Mouse (Mus musculus): ENCODE data around the gene Suz12. TPM values are rescaled to one million over a fixed set of nuclear protein-coding genes. Genes with fewer than 3 reads are reported as not detected.
"Not testable (repeated sequence)": the region's sequence is repeated elsewhere in the genome, so short reads cannot be mapped to it uniquely, and the experiment has no call there.

The Suz12 gene
- polyA plus RNA-seq, 1 experiment from 2014 or later: 21.3 TPM

DNA sequence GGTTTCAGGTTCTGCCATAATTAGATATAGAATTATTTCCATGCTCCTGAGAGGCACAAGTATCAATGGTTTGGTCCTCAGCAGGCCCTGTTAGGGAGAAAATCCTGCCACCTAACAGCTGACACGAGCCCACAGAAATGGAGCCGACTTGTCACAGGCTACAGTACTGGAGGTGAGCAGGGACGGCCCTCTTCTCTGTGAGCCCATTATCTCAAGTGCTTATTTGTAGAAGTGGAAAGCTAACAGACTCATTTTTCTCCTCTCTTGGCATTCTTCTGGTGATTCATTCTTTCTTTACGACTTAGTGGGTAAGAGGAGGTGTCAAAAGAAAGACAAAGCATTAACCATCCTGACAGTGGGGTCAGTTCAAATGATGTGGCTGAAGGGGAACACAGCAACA, 61.8 kb downstream of the Suz12 start:
- ATAC-seq (ENCODE audit: insufficient read depth, low FRiP score, low TSS enrichment) (no peak), DNase-seq (ENCODE audit: low spot score) (no peak)
- no peak overlapping the region for H3K4me3 ChIP-seq (ENCODE audit: low read depth, low read length)
- H3K4me2 ChIP-seq (ENCODE audit: low read depth): no peak overlapping the region
- WGBS: 73% methylated on average over 4 of the region's 4 CpGs
- no peak overlapping the region for H3K27ac ChIP-seq (ENCODE audit: low read depth, low read length)
- no peak overlapping the region for H3K9ac ChIP-seq (ENCODE audit: low read length)
- no peaks in the 10 kb centered on the region for H3K9me3 ChIP-seq (ENCODE audit: control insufficient read depth, low read length)
- no peaks in the 10 kb centered on the region for H3K27me3 ChIP-seq (ENCODE audit: control insufficient read depth, insufficient read depth, low read length)
- peaks cover 2% of the 10 kb centered on the region for H3K36me3 ChIP-seq (ENCODE audit: control insufficient read depth, insufficient read depth, low read length)
- H3K4me1 ChIP-seq (ENCODE audit: control insufficient read depth, insufficient read depth, low read length): no peaks in the 10 kb centered on the region

DNA sequence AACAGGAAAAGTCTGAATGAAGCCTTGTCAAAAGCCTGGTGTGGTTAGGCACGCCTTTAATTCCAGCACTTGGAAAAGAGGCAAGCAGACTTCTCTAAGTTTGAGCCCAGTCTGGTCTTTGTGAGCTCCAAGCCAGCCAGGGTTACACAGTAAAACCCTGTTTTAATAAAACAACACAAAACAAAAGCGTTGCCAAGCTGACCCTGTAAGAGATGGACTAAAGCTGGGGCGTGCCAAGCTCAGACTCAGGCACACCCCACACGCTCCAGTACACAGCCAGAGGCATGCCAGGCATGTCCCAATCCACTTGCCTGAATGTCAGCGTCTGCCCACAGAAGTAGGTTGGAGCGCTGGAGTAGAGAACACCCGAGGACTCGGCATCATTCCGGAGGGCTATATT, 63.2 kb downstream of the Suz12 start:
- no peaks in the 10 kb centered on the region for H3K27me3 ChIP-seq (ENCODE audit: control insufficient read depth, insufficient read depth, low read length)
- no peak for DNase-seq (ENCODE audit: low spot score)
- 93% methylated on average over 9 of the region's 9 CpGs for WGBS
- no peaks in the 10 kb centered on the region for H3K4me1 ChIP-seq (ENCODE audit: control insufficient read depth, insufficient read depth, low read length)
- H3K9me3 ChIP-seq (ENCODE audit: control insufficient read depth, low read length): no peaks in the 10 kb centered on the region
- no peak overlapping the region for H3K27ac ChIP-seq (ENCODE audit: low read depth, low read length)
- no peak for ATAC-seq (ENCODE audit: insufficient read depth, low FRiP score, low TSS enrichment)
- H3K4me2 ChIP-seq (ENCODE audit: low read depth): no peak overlapping the region
- peaks cover 2% of the 10 kb centered on the region for H3K36me3 ChIP-seq (ENCODE audit: control insufficient read depth, insufficient read depth, low read length)
- no peak overlapping the region for H3K9ac ChIP-seq (ENCODE audit: low read length)
- H3K4me3 ChIP-seq (ENCODE audit: low read depth, low read length): no peak overlapping the region

DNA sequence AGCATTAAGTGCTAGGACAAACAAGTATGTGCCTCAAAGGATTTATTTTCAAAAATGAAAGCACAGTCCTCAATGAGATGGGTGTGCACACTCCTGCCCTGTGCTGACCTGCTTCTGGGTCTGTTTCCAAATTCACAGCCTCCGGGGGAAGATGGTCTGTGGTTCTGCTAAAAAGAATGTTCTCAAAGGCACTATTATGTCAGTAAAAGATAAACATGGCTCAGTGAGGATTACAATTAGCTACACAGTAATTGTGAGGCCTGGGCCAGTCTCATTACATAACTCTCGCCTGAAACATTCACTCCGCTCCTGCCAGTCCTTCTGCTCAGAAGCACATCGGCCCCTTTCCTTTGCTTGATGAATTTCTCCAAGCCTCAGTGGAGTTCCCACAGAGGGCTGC, 69.3 kb downstream of the Suz12 start:
- no peak for ATAC-seq (ENCODE audit: insufficient read depth, low FRiP score, low TSS enrichment)
- Histone ChIP-seq H3K4me1 (ENCODE audit: control insufficient read depth, insufficient read depth, low read length) (no peaks in the 10 kb centered on the region), H3K9ac (ENCODE audit: low read length) (no peak overlapping the region), H3K36me3 (ENCODE audit: control insufficient read depth, insufficient read depth, low read length) (peaks cover 2% of the 10 kb centered on the region), H3K27ac (ENCODE audit: low read depth, low read length) (no peak overlapping the region), H3K9me3 (ENCODE audit: control insufficient read depth, low read length) (no peaks in the 10 kb centered on the region), H3K4me2 (ENCODE audit: low read depth) (no peak overlapping the region), H3K27me3 (ENCODE audit: control insufficient read depth, insufficient read depth, low read length) (no peaks in the 10 kb centered on the region), H3K4me3 (ENCODE audit: low read depth, low read length) (no peak overlapping the region)
- WGBS: 78% methylated on average over 4 of the region's 4 CpGs
- no peak for DNase-seq (ENCODE audit: low spot score)

DNA sequence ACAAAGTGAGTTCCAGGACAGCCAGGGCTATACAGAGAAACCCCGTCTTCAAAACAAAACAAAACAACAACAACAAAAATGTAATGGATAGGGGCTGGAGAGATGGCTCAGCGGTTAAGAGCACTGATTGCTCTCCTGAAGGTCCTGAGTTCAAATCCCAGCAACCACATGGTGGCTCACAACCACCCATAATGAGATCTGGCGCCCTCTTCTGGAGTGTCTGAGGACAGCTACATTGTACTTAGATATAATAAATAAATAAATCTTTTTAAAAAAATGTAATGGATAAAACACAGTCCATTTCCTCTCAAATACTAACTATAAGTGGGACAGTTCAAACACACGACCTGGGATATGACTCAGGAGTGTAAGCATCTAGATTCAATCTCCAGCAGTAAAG, 73.5 kb downstream of the Suz12 start:
- ATAC-seq (ENCODE audit: insufficient read depth, low FRiP score, low TSS enrichment); H3K4me1 ChIP-seq (ENCODE audit: control insufficient read depth, insufficient read depth, low read length); H3K4me3 ChIP-seq (ENCODE audit: low read depth, low read length); H3K36me3 ChIP-seq (ENCODE audit: control insufficient read depth, insufficient read depth, low read length); DNase-seq (ENCODE audit: low spot score); H3K9me3 ChIP-seq (ENCODE audit: control insufficient read depth, low read length); H3K27ac ChIP-seq (ENCODE audit: low read depth, low read length); H3K9ac ChIP-seq (ENCODE audit: low read length); H3K4me2 ChIP-seq (ENCODE audit: low read depth); H3K27me3 ChIP-seq (ENCODE audit: control insufficient read depth, insufficient read depth, low read length): not testable (repeated sequence)
- 87% methylated on average over 4 of the region's 4 CpGs for WGBS

DNA sequence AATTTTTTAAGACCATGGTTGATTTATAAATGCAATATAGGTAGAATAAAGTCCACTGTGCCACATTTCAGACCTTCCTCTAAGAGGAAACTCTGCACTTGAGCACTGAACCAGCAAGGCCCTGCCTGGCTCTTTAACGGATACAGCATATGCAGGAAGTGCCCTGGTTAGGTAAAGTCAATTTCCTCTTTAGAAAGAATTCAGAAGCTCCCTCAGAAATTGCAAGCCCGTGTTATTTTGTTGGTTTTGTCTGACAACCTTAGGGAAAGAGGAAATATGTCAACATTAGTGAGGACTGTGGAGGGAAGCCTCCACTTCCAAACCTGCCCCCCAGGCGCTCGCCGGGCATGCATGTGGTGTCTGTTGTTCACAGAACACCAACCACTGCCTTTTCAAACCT, 74.7 kb downstream of the Suz12 start:
- 86% methylated on average over 5 of the region's 5 CpGs for WGBS
- no peak overlapping the region for H3K9ac ChIP-seq (ENCODE audit: low read length)
- no peaks in the 10 kb centered on the region for H3K4me1 ChIP-seq (ENCODE audit: control insufficient read depth, insufficient read depth, low read length)
- no peak overlapping the region for H3K4me2 ChIP-seq (ENCODE audit: low read depth)
- H3K4me3 ChIP-seq (ENCODE audit: low read depth, low read length): no peak overlapping the region
- H3K9me3 ChIP-seq (ENCODE audit: control insufficient read depth, low read length): no peaks in the 10 kb centered on the region
- H3K27ac ChIP-seq (ENCODE audit: low read depth, low read length): no peak overlapping the region
- H3K36me3 ChIP-seq (ENCODE audit: control insufficient read depth, insufficient read depth, low read length): no peaks in the 10 kb centered on the region
- H3K27me3 ChIP-seq (ENCODE audit: control insufficient read depth, insufficient read depth, low read length): no peaks in the 10 kb centered on the region
- ATAC-seq (ENCODE audit: insufficient read depth, low FRiP score, low TSS enrichment) (no peak), DNase-seq (ENCODE audit: low spot score) (no peak)

DNA sequence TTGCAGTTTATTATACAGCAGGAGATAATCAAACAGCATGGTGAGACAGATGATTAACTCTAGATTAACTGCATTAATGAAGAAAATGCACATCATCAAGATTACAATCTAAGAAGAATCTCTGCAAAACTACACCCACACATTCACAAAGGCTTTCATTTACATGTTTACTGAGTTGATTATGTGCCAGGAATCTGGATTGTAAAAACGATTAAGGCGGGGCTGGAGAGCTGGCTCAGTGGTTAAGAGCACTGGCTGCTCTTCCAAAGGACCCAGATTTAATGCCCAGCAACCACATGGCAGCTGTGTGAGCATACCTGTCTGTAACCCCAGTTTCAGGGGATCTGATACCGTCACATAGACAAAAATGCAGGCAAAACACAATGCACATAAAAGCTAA, 76.9 kb downstream of the Suz12 start:
- no peak for DNase-seq (ENCODE audit: low spot score)
- Histone ChIP-seq H3K4me3 (ENCODE audit: low read depth, low read length) (no peak overlapping the region), H3K9ac (ENCODE audit: low read length) (no peak overlapping the region), H3K27me3 (ENCODE audit: control insufficient read depth, insufficient read depth, low read length) (no peaks in the 10 kb centered on the region), H3K27ac (ENCODE audit: low read depth, low read length) (no peak overlapping the region), H3K9me3 (ENCODE audit: control insufficient read depth, low read length) (no peaks in the 10 kb centered on the region), H3K36me3 (ENCODE audit: control insufficient read depth, insufficient read depth, low read length) (no peaks in the 10 kb centered on the region), H3K4me1 (ENCODE audit: control insufficient read depth, insufficient read depth, low read length) (no peaks in the 10 kb centered on the region), H3K4me2 (ENCODE audit: low read depth) (no peak overlapping the region)
- no peak for ATAC-seq (ENCODE audit: insufficient read depth, low FRiP score, low TSS enrichment)
- WGBS: 88% methylated on average over 3 of the region's 3 CpGs

DNA sequence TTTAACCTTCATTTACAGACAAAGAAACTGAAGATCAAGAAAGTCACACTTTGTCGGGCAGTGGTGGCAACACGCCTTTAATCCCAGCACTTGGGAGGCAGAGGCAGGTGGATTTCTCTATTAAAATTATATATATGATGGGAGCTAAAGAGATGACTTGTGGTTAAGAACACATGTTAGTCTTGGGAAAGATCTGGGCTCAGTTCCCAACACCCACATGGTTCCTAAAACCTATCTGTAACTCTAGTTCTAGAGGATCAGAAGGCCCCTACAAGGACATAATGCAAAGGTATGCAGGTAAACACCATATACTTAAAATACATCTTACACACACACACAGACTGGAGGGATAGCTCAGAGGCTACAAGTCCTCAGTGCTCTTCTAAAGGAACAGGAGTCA, 78.1 kb downstream of the Suz12 start:
- Histone ChIP-seq H3K4me1 (ENCODE audit: control insufficient read depth, insufficient read depth, low read length) (no peaks in the 10 kb centered on the region), H3K9me3 (ENCODE audit: control insufficient read depth, low read length) (no peaks in the 10 kb centered on the region), H3K4me3 (ENCODE audit: low read depth, low read length) (no peak overlapping the region), H3K27me3 (ENCODE audit: control insufficient read depth, insufficient read depth, low read length) (no peaks in the 10 kb centered on the region), H3K36me3 (ENCODE audit: control insufficient read depth, insufficient read depth, low read length) (no peaks in the 10 kb centered on the region), H3K4me2 (ENCODE audit: low read depth) (no peak overlapping the region), H3K27ac (ENCODE audit: low read depth, low read length) (no peak overlapping the region), H3K9ac (ENCODE audit: low read length) (no peak overlapping the region)
- ATAC-seq (ENCODE audit: insufficient read depth, low FRiP score, low TSS enrichment) (no peak), DNase-seq (ENCODE audit: low spot score) (no peak)
- WGBS: 93% methylated on average over 2 of the region's 2 CpGs

DNA sequence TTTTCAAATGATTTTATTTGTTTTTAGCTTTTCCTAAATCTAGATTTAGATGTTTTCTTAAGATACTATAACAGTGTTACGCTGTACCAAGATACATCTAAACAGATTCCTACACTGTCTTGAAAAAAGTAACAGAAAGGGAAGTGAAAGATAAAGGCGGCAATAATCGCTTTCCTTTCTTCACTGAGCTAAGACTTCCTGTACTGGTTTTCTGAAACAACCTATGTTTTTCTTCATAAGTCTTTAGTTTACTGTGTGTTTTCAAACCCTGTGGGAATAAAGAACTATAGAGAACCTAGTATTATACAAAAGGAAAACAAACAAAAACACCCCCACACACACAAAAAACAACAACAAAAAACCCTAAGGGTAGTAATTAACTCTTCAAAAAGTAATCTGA, 79.5 kb downstream of the Suz12 start:
- 94% methylated on average over 3 of the region's 3 CpGs for WGBS
- H3K4me2 ChIP-seq (ENCODE audit: low read depth): no peak overlapping the region
- no peak for ATAC-seq (ENCODE audit: insufficient read depth, low FRiP score, low TSS enrichment)
- no peak for DNase-seq (ENCODE audit: low spot score)
- no peaks in the 10 kb centered on the region for H3K27me3 ChIP-seq (ENCODE audit: control insufficient read depth, insufficient read depth, low read length)
- no peaks in the 10 kb centered on the region for H3K9me3 ChIP-seq (ENCODE audit: control insufficient read depth, low read length)
- no peak overlapping the region for H3K4me3 ChIP-seq (ENCODE audit: low read depth, low read length)
- H3K9ac ChIP-seq (ENCODE audit: low read length): no peak overlapping the region
- no peak overlapping the region for H3K27ac ChIP-seq (ENCODE audit: low read depth, low read length)
- no peaks in the 10 kb centered on the region for H3K36me3 ChIP-seq (ENCODE audit: control insufficient read depth, insufficient read depth, low read length)
- no peaks in the 10 kb centered on the region for H3K4me1 ChIP-seq (ENCODE audit: control insufficient read depth, insufficient read depth, low read length)

DNA sequence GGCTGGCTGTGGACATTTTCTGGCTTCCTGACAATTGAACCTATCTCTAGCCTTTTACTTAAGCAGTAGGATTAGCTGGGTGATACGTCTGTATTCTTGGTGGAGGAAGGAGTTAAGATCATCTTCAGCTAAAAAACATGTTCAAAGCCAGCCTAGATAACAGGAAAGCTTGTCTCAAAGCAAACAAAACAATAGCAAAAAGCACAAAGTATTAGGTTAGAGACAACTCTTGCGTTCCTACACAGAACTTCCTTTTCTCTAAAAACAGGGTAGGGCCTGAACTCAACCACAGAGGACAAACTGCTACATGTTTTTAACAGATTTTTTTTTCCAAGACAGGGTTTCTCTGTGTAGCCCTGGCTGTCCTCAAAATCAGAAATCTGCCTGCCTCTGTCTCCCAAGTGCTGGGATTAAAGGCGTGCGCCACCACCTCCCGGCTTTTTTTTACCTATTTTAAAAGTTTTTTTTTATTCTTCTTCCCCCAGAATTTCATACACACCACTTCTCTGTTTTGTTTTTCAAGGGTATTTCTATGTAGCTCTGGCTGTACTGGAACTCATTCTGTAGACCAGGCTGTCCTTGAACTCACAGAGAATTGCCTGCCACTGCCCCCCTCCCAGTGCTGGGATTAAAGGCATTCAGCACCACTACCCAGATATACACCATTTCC, 82.8 kb downstream of the Suz12 start:
- no peak overlapping the region for H3K27ac ChIP-seq (ENCODE audit: low read depth, low read length)
- no peaks in the 10 kb centered on the region for H3K27me3 ChIP-seq (ENCODE audit: control insufficient read depth, insufficient read depth, low read length)
- DNase-seq (ENCODE audit: low spot score): no peak
- H3K4me1 ChIP-seq (ENCODE audit: control insufficient read depth, insufficient read depth, low read length): peaks cover 5% of the 10 kb centered on the region; the same call in 1 of the 2 replicates
- 98% methylated on average over 5 of the region's 5 CpGs for WGBS
- H3K4me2 ChIP-seq (ENCODE audit: low read depth): no peak overlapping the region
- no peaks in the 10 kb centered on the region for H3K36me3 ChIP-seq (ENCODE audit: control insufficient read depth, insufficient read depth, low read length)
- no peak overlapping the region for H3K4me3 ChIP-seq (ENCODE audit: low read depth, low read length)
- ATAC-seq (ENCODE audit: insufficient read depth, low FRiP score, low TSS enrichment): no peak
- H3K9ac ChIP-seq (ENCODE audit: low read length): no peak overlapping the region
- H3K9me3 ChIP-seq (ENCODE audit: control insufficient read depth, low read length): no peaks in the 10 kb centered on the region
